Mouse (Mus musculus) MEL (cell line): ENCODE measurements around the gene Gria1. TPM values are rescaled to one million over a fixed set of nuclear protein-coding genes. Genes with fewer than 3 reads are reported as not detected.

ENCODE experiments used
- DNase-seq: peaks from one replicate; pipeline ENCODE4 v3.0.0; 2011; ENCODE audit warnings: low read depth, low spot score
- H3K27ac ChIP-seq: 2 replicates; pipeline ENCODE4 v1.5.1; 2012; ENCODE audit warnings: low read depth, mild to moderate bottlenecking, control low read depth, low read length, moderate library complexity; ENCODE audit not compliant: control insufficient read depth
- H3K27me3 ChIP-seq, 2 experiments: fragments of 150-350 bp in 1 of 2; sonication (generic) in 1 of 2; 2 replicates each; pipeline ENCODE4 v1.6.1; 2012; ENCODE audit warnings: low read length in 2 of 2, mild to moderate bottlenecking in 2 of 2, improper control_type of control experiment in 1 of 2, moderate library complexity in 1 of 2; ENCODE audit not compliant: insufficient read depth in 2 of 2, control insufficient read depth in 1 of 2
- H3K36me3 ChIP-seq, 2 experiments: 2 replicates each; pipeline ENCODE4 v1.6.1; 2012 to 2014; ENCODE audit warnings: low read length in 2 of 2, improper control_type of control experiment in 1 of 2, inconsistent platforms in 1 of 2, mild to moderate bottlenecking in 1 of 2; ENCODE audit not compliant: insufficient read depth in 2 of 2, control insufficient read depth in 1 of 2
- H3K4me1 ChIP-seq, 2 experiments: fragments of 150-350 bp in 1 of 2; sonication (generic) in 1 of 2; 2 replicates each; pipeline ENCODE4 v1.6.1; 2012; ENCODE audit warnings: low read length in 2 of 2, improper control_type of control experiment in 1 of 2, mild to moderate bottlenecking in 1 of 2; ENCODE audit not compliant: insufficient read depth in 2 of 2, control insufficient read depth in 1 of 2
- H3K4me3 ChIP-seq, 2 experiments: fragments of 150-350 bp in 1 of 2; sonication (generic) in 1 of 2; 2 replicates each; pipeline ENCODE4 v1.5.1; 2012; ENCODE audit warnings: low read depth in 2 of 2, low read length in 2 of 2, mild to moderate bottlenecking in 2 of 2, moderate library complexity in 2 of 2, control low read depth in 1 of 2, improper control_type of control experiment in 1 of 2; ENCODE audit not compliant: control insufficient read depth in 1 of 2, insufficient read depth in 1 of 2
- H3K79me2 ChIP-seq: 2 replicates; pipeline ENCODE4 v1.6.1; 2012; ENCODE audit warnings: mild to moderate bottlenecking, low read length, moderate library complexity; ENCODE audit not compliant: control insufficient read depth, poor library complexity, insufficient read depth
- H3K9ac ChIP-seq: 2 replicates; pipeline ENCODE4 v1.6.1; 2012; ENCODE audit warnings: low read depth, mild to moderate bottlenecking, control low read depth, low read length, moderate library complexity; ENCODE audit not compliant: control insufficient read depth, poor library complexity, severe bottlenecking
- H3K9me3 ChIP-seq: fragments of 150-350 bp; sonication (generic); replicated peaks from 2 replicates; pipeline ENCODE4 v1.6.1; 2012; ENCODE audit warnings: mild to moderate bottlenecking, low read length, improper control_type of control experiment, moderate library complexity; ENCODE audit not compliant: insufficient read depth
- CHD1 ChIP-seq: IDR thresholded peaks from 2 replicates; pipeline ENCODE4 v1.6.1; 2012; ENCODE audit warnings: low read depth, mild to moderate bottlenecking, inconsistent platforms, low read length, improper control_type of control experiment
- CHD2 ChIP-seq: IDR thresholded peaks from 2 replicates; pipeline ENCODE4 v1.6.1; 2011; ENCODE audit warnings: low read length, improper control_type of control experiment
- CTCF ChIP-seq, 3 experiments: IDR thresholded peaks in 2 of 3; conservative IDR thresholded peaks in 1 of 3; 2 replicates each; pipeline ENCODE4 v1.5.1; 2011 to 2012; ENCODE audit warnings: low read length in 3 of 3, low read depth in 2 of 3, mild to moderate bottlenecking in 2 of 3, improper control_type of control experiment in 1 of 3, inconsistent platforms in 1 of 3, mixed read lengths in 1 of 3, moderate library complexity in 1 of 3; ENCODE audit not compliant: control insufficient read depth in 1 of 3, insufficient read depth in 1 of 3, poor library complexity in 1 of 3, severe bottlenecking in 1 of 3
- ELF1 ChIP-seq: IDR thresholded peaks from 2 replicates; pipeline ENCODE4 v1.6.1; 2014; ENCODE audit warnings: low read depth, mild to moderate bottlenecking, inconsistent platforms, low read length, improper control_type of control experiment, moderate library complexity
- EP300 ChIP-seq, 2 experiments: IDR thresholded peaks; 2 replicates each; pipeline ENCODE4 v1.6.1; 2011; ENCODE audit warnings: improper control_type of control experiment in 2 of 2, low read length in 2 of 2, low read depth in 1 of 2, mild to moderate bottlenecking in 1 of 2
- ETS1 ChIP-seq: IDR thresholded peaks from 2 replicates; pipeline ENCODE4 v1.6.1; 2012; ENCODE audit warnings: low read depth, mild to moderate bottlenecking, inconsistent platforms, low read length, improper control_type of control experiment, moderate library complexity
- GABPA ChIP-seq: IDR thresholded peaks from 2 replicates; pipeline ENCODE4 v1.6.1; 2012; ENCODE audit warnings: low read depth, mild to moderate bottlenecking, inconsistent platforms, low read length, improper control_type of control experiment, moderate library complexity
- HCFC1 ChIP-seq: IDR thresholded peaks from 2 replicates; pipeline ENCODE4 v1.6.1; 2012; ENCODE audit warnings: low read depth, mild to moderate bottlenecking, inconsistent platforms, low read length, improper control_type of control experiment, moderate library complexity
- JUND ChIP-seq: IDR thresholded peaks from 2 replicates; pipeline ENCODE4 v1.6.1; 2011; ENCODE audit warnings: low read depth, mild to moderate bottlenecking, improper control_type of control experiment, low read length
- KAT2A ChIP-seq: conservative IDR thresholded peaks from 2 replicates; pipeline ENCODE4 v1.6.1; 2012; ENCODE audit warnings: low read depth, low read length, improper control_type of control experiment, inconsistent platforms
- MAFK ChIP-seq: IDR thresholded peaks from 2 replicates; pipeline ENCODE4 v1.6.1; 2011; ENCODE audit warnings: low read depth, mild to moderate bottlenecking, low read length, improper control_type of control experiment, borderline replicate concordance
- MAX ChIP-seq: IDR thresholded peaks from 2 replicates; pipeline ENCODE4 v1.6.1; 2011; ENCODE audit warnings: low read length, improper control_type of control experiment
- MAZ ChIP-seq: IDR thresholded peaks from 2 replicates; pipeline ENCODE4 v1.6.1; 2012; ENCODE audit warnings: low read depth, mild to moderate bottlenecking, inconsistent platforms, low read length, improper control_type of control experiment
- MEF2A ChIP-seq: IDR thresholded peaks from 2 replicates; pipeline ENCODE4 v1.6.1; 2014; ENCODE audit warnings: low read depth, mild to moderate bottlenecking, inconsistent platforms, low read length, improper control_type of control experiment; ENCODE audit not compliant: poor library complexity, insufficient replicate concordance, severe bottlenecking; ENCODE audit errors: extremely low read depth
- MXI1 ChIP-seq: IDR thresholded peaks from 2 replicates; pipeline ENCODE4 v1.6.1; 2011; ENCODE audit warnings: mild to moderate bottlenecking, low read depth, low read length, improper control_type of control experiment
- MYB ChIP-seq: IDR thresholded peaks from 2 replicates; pipeline ENCODE4 v1.6.1; 2011; ENCODE audit warnings: mild to moderate bottlenecking, low read depth, low read length, improper control_type of control experiment
- MYC ChIP-seq: IDR thresholded peaks from 2 replicates; pipeline ENCODE4 v1.6.1; 2011; ENCODE audit warnings: low read depth, mild to moderate bottlenecking, low read length, improper control_type of control experiment, moderate library complexity
- POLR2A ChIP-seq, 2 experiments: IDR thresholded peaks; 2 replicates each; pipeline ENCODE4 v1.6.1; 2011 to 2012; ENCODE audit warnings: low read length in 2 of 2, mild to moderate bottlenecking in 2 of 2, control low read depth in 1 of 2, improper control_type of control experiment in 1 of 2, low read depth in 1 of 2, moderate library complexity in 1 of 2; ENCODE audit not compliant: control insufficient read depth in 1 of 2, insufficient read depth in 1 of 2, poor library complexity in 1 of 2
- POLR2AphosphoS5 ChIP-seq: IDR thresholded peaks from 2 replicates; pipeline ENCODE4 v1.6.1; 2012; ENCODE audit warnings: low read depth, borderline replicate concordance, mild to moderate bottlenecking, inconsistent platforms, low read length, moderate library complexity, mixed read lengths
- RAD21 ChIP-seq: IDR thresholded peaks from 2 replicates; pipeline ENCODE4 v1.6.1; 2011; ENCODE audit warnings: mild to moderate bottlenecking, low read depth, low read length, improper control_type of control experiment
- RCOR1 ChIP-seq: IDR thresholded peaks from 2 replicates; pipeline ENCODE4 v1.6.1; 2012; ENCODE audit warnings: low read depth, mild to moderate bottlenecking, inconsistent platforms, low read length, improper control_type of control experiment
- SIN3A ChIP-seq: IDR thresholded peaks from 2 replicates; pipeline ENCODE4 v1.6.1; 2012; ENCODE audit warnings: low read length, improper control_type of control experiment, inconsistent platforms
- SMC3 ChIP-seq: IDR thresholded peaks from 2 replicates; pipeline ENCODE4 v1.6.1; 2011; ENCODE audit warnings: low read depth, low read length, improper control_type of control experiment
- TAL1 ChIP-seq: IDR thresholded peaks from 2 replicates; pipeline ENCODE4 v1.6.1; 2012; ENCODE audit warnings: mild to moderate bottlenecking, inconsistent platforms, low read length, moderate library complexity, mixed read lengths
- TBP ChIP-seq: IDR thresholded peaks from 2 replicates; pipeline ENCODE4 v1.8.0; 2011; ENCODE audit warnings: low read depth, low read length, improper control_type of control experiment
- TCF12 ChIP-seq: IDR thresholded peaks from 2 replicates; pipeline ENCODE4 v1.6.1; 2014; ENCODE audit warnings: low read depth, mild to moderate bottlenecking, inconsistent platforms, low read length, improper control_type of control experiment, moderate library complexity
- UBTF ChIP-seq: IDR thresholded peaks from 2 replicates; pipeline ENCODE4 v1.6.1; 2012; ENCODE audit warnings: low read depth, mild to moderate bottlenecking, inconsistent platforms, low read length, improper control_type of control experiment, moderate library complexity, borderline replicate concordance; ENCODE audit not compliant: insufficient read depth
- USF2 ChIP-seq, 2 experiments: IDR thresholded peaks; 2 replicates each; pipeline ENCODE4 v1.6.1; 2011 to 2012; ENCODE audit warnings: improper control_type of control experiment in 2 of 2, low read length in 2 of 2, borderline replicate concordance in 1 of 2, inconsistent platforms in 1 of 2, low read depth in 1 of 2, mild to moderate bottlenecking in 1 of 2; ENCODE audit not compliant: insufficient read depth in 1 of 2
- ZC3H11A ChIP-seq: IDR thresholded peaks from 2 replicates; pipeline ENCODE4 v1.6.1; 2012; ENCODE audit warnings: low read depth, mild to moderate bottlenecking, inconsistent platforms, low read length, improper control_type of control experiment
- ZKSCAN1 ChIP-seq: IDR thresholded peaks from 2 replicates; pipeline ENCODE4 v1.6.1; 2012; ENCODE audit warnings: low read depth, mild to moderate bottlenecking, inconsistent platforms, low read length, improper control_type of control experiment, moderate library complexity
- polyA plus RNA-seq, 2 experiments: library from polyadenylated mRNA; stranded (reverse) in 1 of 2; unstranded in 1 of 2; fragments of >175 nt in 1 of 2; fragments of >200 nt in 1 of 2; gene quantifications; 2 replicates each; pipeline versions ENCODE4 v1.2.1 to v1.2.4; 2012; ENCODE audit warnings: low replicate concordance in 2 of 2, low read depth in 1 of 2; ENCODE audit not compliant: insufficient read length in 2 of 2, insufficient read depth in 1 of 2, missing spikeins in 1 of 2
- total RNA-seq: library from RNA; depleted of rRNA; stranded (reverse); fragments of 300-350 nt; gene quantifications from 2 replicates; pipeline ENCODE4 v1.2.3, GENCODE M21; 2012

Gria1 gene
- total and polyA plus RNA-seq, 3 experiments, result not detected

DNA sequence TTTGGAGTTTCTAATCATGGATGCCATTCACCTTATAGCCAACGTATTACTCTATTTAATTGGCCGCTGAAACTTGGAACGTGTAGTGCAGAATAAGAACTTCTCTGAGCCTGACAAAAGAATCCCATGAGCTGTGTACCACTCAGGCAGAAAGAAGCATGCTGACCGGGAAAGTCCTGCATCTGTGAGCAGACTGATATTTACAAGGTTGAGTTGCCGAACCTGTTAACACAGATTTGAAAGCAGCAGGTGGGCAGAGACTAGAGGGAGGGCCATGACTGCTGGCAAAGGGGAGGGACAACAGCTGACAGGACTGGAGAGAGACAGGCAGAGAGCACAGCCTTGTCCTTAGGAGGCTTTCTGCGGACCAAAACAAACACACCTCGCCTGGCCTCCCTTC is 134.5 kb downstream of the Gria1 start:
- TF ChIP-seq ZC3H11A, result no peak
- no peak for TF ChIP-seq POLR2AphosphoS5
- TF ChIP-seq KAT2A, result no peak
- no peak for TF ChIP-seq RCOR1
- no peak for TF ChIP-seq TCF12
- TF ChIP-seq JUND, result no peak
- TF ChIP-seq, all 39 proteins: peak for 0
- H3K79me2 ChIP-seq, result no peaks in the 10 kb centered on the region
- H3K9me3 ChIP-seq, result no peaks in the 10 kb centered on the region
- DNase-seq, result no peak
- H3K27me3 ChIP-seq, result no peaks in the 10 kb centered on the region
- H3K4me3 ChIP-seq, result no peak overlapping the region
- H3K9ac ChIP-seq, result no peak overlapping the region
- no peak overlapping the region for H3K27ac ChIP-seq
- H3K36me3 ChIP-seq, result no peaks in the 10 kb centered on the region
- H3K4me1 ChIP-seq, result no peaks in the 10 kb centered on the region

DNA sequence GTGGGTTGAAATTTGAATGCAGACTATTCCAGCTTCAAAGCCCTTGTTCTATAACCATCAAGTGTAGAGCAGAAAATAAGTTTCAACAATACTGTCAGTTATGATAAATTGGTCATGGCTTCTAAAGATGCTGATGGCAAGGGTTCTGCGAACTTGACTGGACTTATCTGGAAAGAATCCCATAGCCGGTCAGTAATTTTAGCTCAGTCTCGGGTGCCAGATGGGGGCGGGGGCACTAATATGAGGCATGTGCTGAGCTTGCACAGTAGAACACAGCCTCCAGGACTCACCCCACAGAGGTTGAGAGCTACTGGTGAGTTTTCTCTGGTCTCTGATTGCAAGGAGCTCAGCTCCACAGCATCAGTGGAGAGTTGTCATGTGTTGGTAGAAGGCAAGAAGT is 140.5 kb downstream of the Gria1 start:
- no peak overlapping the region for H3K27ac ChIP-seq
- no peaks in the 10 kb centered on the region for H3K79me2 ChIP-seq

DNA sequence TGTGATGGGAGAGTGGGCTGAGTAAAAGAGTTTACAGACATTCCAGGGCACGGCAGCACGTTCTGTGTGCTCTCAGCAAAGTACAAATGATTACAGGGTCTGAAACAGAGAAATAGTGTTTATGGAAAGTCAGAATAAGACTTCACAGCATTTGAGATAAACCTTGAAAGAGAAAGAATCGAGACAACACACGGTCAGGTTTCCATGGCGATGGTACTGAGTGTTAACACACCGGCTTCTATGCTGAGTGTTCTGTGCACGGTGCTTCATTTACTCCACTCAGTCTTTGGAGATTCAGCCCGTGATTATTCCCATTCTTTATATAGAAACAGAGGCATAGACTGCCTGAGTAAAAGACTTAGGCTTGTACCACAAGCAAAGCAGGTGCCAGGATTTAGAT is 143.8 kb downstream of the Gria1 start:
- Histone ChIP-seq H3K9ac (no peak overlapping the region), H3K4me1 (no peaks in the 10 kb centered on the region), H3K27ac (no peak overlapping the region), H3K9me3 (no peaks in the 10 kb centered on the region), H3K4me3 (no peak overlapping the region), H3K27me3 (no peaks in the 10 kb centered on the region), H3K36me3 (no peaks in the 10 kb centered on the region), H3K79me2 (no peaks in the 10 kb centered on the region)
- TF ChIP-seq MYB (no peak), ELF1 (no peak), TAL1 (no peak), CTCF (IDR thresholded peaks at IDR 0.05 in 2 of 3, conservative IDR thresholded peaks at IDR 0.05 in 1 of 3; ENCODE audit: control insufficient read depth in 1 of 3, insufficient read depth in 1 of 3, low read depth in 2 of 3, low read length in 3 of 3, poor library complexity in 1 of 3, severe bottlenecking in 1 of 3) (no peak), EP300 (IDR thresholded peaks at IDR 0.05; ENCODE audit: low read depth in 1 of 2, low read length in 2 of 2) (no peak), RAD21 (no peak), CHD1 (no peak), MXI1 (no peak), MAFK (no peak), ZKSCAN1 (no peak), CHD2 (no peak), TBP (no peak), USF2 (IDR thresholded peaks at IDR 0.05; ENCODE audit: borderline replicate concordance in 1 of 2, insufficient read depth in 1 of 2, low read depth in 1 of 2, low read length in 2 of 2) (no peak)
- no peak for DNase-seq

More for the DNA sequence above, 140.5 kb downstream of the Gria1 start:
- no peak for TF ChIP-seq POLR2A (IDR thresholded peaks at IDR 0.05; ENCODE audit: control insufficient read depth in 1 of 2, insufficient read depth in 1 of 2, low read depth in 1 of 2, low read length in 2 of 2, poor library complexity in 1 of 2)
- no peak for TF ChIP-seq MAZ
- no peak for TF ChIP-seq CHD1
- TF ChIP-seq SMC3, result no peak
- TF ChIP-seq CTCF (IDR thresholded peaks at IDR 0.05 in 2 of 3, conservative IDR thresholded peaks at IDR 0.05 in 1 of 3; ENCODE audit: control insufficient read depth in 1 of 3, insufficient read depth in 1 of 3, low read depth in 2 of 3, low read length in 3 of 3, poor library complexity in 1 of 3, severe bottlenecking in 1 of 3), result no peak
- TF ChIP-seq ZKSCAN1, result no peak
- TF ChIP-seq GABPA, result no peak
- no peak for TF ChIP-seq HCFC1
- no peak for TF ChIP-seq UBTF
- TF ChIP-seq TBP, result no peak
- TF ChIP-seq MAX, result no peak
- no peak for TF ChIP-seq RCOR1
- no peak for TF ChIP-seq SIN3A
- no peak for TF ChIP-seq MYC
- no peak for TF ChIP-seq ZC3H11A
- no peak for TF ChIP-seq ETS1
- TF ChIP-seq MEF2A, result no peak
- TF ChIP-seq USF2 (IDR thresholded peaks at IDR 0.05; ENCODE audit: borderline replicate concordance in 1 of 2, insufficient read depth in 1 of 2, low read depth in 1 of 2, low read length in 2 of 2), result no peak
- Histone ChIP-seq H3K9me3 (no peaks in the 10 kb centered on the region), H3K27me3 (no peaks in the 10 kb centered on the region), H3K9ac (no peak overlapping the region), H3K36me3 (no peaks in the 10 kb centered on the region), H3K4me3 (no peak overlapping the region), H3K4me1 (no peaks in the 10 kb centered on the region)
- DNase-seq, result no peak
